Mouse (Mus musculus): ENCODE measurements at regions not wholly inside any gene's neighbourhood (a gene's known extent, or its start where the extent isn't known, plus 50 kb on each side); places are given as distances from the start of the nearest gene placed in this dataset.

GRCm38 (mm10) chr12:29222099-29222498 lies 306.1 kb upstream of the Myt1l start:
- DNase-seq: no peak

GRCm38 (mm10) chr12:29226001-29226400 lies 302.2 kb upstream of the Myt1l start:
- peak in 1 of 2 experiments; percentile 22 for DNase-seq

DNA sequence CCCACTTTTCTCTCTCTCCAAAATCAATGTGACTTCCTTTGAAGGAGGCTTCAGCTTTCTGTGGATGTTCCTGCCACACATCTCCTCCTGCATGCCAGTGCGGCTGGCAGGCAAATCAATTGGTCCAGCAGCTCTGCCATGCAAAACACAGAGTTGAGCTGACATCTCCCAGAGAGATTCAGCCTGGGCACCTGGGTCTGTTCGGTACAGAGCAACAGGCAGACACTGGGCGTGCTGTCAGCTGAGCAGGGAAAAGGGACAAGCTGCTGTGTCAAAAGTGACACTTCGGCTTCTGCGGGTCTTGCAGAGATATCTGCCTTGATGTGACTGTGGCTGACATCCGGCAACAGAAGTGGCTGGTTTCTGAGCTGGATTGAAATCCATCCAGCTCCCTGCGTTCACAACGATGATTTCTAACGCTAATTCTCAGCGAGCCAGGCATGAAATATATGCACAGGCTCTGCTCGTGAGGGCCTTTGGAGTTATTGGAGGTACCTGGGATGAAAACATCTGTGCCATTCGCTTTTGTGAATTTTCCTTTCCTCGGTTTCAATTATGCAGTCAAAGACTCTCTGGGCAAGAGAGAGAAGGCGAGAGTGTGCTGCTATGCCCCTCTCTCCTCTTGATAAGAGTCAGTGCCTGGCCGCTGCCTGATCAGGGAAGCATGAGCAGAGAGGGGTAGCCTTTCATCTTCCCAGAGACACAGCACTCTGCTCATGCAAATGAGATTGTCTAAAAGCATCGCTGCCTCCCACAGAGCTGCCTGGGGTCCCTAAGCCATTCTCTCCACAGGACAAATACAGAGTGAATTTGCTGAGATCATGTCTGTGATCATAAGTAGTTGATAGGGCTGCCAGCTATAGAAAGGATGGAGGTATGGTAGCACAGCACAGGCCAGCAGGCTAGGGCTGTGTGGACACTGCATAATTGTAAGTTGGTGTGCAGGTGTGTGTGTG lies 295.4 kb upstream of the Myt1l start:
- no peak for DNase-seq

- DNase-seq: no peak
Measured at GRCm38 (mm10) chr12:29236496-29236895, 291.7 kb upstream of the Myt1l start.

DNA sequence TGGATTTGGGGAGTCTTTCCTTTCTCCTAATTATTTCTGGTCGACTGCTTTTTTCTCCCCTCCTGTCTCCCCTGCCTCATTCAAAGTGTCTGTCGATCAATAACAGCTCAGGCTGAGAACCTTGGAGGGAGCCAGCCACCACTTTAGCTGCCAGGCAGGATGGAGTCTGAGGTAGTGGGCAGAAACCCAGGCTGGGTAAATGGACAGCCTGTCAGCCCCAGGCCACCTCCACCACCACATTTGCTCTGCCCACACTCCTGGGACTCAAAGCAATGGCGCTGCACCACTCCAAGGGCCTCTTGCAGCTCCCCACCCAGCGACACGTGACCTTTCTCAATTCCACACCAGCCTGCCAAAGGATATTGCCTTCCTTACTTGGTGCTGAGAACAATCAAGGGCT lies 290.7 kb upstream of the Myt1l start:
- DNase-seq: no peak

DNA sequence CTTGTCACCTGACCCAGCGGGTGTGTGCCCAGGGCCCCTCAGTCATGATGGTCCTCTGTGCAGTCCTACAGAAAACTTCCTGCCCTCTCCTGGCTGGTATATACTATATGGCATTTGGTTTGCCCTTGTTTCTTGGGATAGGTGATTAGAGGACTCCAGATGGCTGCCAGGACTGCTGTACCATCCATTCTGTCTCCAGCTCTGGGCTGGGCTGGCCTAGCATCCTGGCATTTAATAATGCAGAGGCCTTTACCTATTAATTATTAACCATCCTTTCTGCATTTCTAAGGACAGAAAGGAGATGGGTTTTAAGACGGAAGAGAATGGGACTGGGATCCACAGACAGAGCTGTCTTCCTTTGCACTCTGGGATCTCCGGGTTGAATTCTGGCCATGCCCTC lies 288.7 kb upstream of the Myt1l start:
- no peak for DNase-seq

DNA sequence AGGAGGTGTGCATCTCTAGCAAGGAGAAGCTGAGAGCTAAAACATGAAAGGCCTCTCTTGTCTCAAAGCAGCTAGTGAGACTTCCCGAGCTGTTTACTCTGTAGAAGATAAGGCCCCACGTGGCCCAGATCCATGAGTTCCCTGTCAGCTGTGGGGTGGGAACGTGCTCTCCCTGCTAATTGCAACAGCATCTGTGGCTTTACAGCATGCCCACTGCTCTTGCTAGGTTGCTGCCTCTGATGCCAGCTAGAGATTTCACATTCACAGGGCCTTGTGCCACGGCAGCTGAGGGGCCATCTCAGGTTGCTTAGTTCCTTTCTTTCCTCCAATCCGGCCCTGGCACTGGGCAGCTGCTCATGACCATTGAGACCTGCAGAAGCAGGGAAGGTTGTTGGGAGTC lies 288.2 kb upstream of the Myt1l start:
- peak in 1 of 2 experiments; percentile 13 for DNase-seq

DNA sequence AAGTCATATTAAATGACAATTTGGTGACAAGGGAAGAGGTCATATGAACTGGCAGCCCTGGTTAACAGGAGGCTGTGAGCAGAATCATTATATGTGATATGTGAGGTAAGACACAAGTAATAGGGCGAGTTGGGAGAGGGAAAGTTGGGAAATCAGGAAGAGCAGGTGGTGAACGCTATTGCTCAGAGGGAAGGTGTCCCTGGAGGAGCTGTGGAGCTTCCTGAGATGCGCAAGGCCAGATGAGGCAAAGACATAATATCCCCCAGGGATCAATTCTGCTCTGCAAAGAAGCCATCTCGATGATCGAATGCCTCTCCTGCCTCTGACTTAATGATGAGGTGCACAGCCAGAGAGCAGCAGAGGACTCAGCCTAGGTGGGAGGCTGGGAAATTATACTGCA lies 285.1 kb upstream of the Myt1l start:
- no peak for DNase-seq

DNA sequence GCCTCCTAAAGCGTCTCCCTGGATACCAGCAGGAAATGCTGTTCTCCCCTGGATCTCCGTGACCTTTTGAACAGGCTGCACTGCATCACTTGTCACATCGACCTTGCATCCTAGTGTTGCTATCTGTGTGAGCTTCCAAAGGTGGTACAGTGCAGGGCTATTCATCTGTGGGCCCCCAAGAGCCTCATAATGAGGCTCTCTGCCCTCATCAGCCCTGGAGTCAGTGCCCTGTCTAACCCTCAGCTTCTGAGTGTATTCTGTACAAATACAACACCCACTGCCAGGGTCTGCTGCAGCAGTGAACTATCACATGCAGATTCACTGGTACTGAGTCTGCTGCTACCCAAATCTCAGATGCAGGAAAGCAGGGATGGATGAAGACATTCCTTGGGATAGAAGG lies 282.1 kb upstream of the Myt1l start:
- DNase-seq: no peak

DNA sequence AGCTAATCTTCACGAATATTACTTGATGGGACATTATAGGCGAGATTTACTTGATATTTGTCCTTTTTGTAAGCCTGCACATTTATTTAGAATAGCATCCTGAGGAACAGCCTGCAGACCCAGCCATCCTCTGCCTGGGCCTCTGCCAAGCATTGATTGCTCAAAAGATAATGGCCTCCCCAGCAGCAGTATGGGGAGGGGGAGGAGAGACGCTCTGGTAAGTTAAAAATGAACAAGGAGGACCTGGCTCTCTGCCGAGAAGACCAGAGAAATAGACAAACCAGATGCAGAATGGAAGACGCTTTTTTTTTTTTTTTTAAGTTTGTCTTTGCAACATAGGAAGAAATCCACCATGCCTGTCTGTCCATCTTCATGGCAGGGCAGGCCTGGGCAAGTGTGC lies 280.8 kb upstream of the Myt1l start:
- DNase-seq: no peak

DNA sequence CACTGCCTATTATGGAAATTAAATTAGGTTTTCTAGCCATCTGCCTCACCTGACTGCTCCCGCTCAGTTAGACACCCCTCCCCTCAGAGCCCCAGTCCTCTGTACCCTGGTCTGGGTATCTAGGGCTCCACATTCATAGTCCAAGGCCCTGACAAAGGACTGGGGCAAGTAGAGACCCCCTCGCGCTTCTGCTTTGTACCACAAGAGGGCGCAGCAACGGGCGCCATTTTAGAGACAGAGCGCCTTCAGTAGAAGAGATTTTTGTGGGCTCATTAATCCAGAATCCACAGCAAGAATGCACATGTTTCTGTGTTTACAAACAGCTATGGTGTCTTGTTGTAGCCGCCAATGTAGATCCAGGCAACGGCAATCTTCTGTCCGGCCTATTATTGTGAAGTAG lies 279.7 kb upstream of the Myt1l start:
- DNase-seq: no peak

DNA sequence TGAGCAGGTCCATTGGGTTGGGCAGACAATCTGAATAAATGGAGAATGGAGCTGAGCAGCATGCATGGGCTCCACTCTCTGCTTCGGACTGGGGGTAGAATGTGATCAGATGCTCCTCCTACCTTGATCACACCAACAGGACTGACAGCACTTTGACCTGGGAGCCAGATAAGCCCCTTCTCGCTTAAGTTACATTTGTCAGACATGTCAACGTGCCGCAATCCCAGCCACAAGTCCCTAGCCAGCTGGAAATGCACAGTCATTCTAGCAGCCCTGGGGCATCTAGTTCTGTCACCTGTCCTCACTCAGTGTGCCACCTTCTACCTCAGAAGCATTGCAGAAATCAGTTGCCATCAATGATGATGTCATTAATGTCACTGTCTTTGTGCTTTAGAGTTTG lies 272.1 kb upstream of the Myt1l start:
- DNase-seq: no peak

DNA sequence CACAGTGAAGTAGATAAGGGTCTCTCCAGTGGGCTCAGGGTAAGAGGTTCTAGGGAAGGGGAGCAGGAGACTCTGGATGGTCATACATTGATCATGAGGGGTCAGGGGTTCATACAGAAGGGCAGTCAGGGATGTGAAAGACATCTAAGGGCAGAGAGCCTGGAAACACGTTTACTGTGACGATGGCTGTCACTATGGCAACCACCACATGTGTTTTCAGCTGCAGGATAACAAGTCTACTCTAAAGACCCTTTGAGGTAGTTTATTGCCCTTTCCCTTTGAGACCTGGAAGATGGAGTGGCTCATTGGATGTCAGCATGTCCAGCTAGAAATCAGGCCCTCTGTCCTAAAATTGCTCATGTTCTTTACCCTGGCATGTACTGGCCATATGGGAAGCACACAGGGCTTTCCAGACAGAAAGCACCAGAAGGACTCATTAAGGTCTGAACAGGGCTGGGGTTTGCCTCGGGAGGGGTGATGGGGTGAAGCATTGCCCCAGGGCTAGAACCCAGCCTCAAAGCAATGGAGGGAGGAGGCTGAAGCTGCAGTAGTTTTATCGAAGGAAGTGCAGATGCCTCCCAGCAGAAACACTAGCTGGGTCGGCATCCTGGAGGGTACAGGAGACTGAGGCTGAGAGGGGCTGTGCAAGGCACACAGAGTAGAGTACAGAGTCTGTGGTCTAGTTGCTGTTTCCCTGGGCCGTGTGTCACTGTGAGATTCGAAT lies 271.0 kb upstream of the Myt1l start:
- no peak for DNase-seq

GRCm38 (mm10) chr12:29257735-29258547 lies 270.2 kb upstream of the Myt1l start:
- DNase-seq: peak; percentile 49 to 72

DNA sequence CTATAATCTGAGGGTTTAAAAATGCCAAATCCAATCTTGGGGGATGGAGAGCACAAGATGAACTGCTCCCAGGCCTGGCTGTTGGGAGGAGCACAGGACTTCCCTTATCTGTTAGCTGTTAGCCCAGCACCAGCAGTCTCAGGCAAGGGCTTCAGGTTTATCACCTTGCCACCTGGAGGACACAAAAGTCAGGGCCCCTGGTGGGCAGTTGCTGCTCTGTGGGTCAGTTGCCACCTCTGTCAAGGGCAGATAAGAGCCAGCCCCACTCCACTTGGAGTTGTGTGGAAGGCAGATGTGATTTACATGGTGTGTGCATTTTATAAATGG lies 269.7 kb upstream of the Myt1l start:
- DNase-seq: no peak

- DNase-seq: no peak
Measured at GRCm38 (mm10) chr12:29258966-29259365, 269.2 kb upstream of the Myt1l start.

GRCm38 (mm10) chr12:29274166-29274565 lies 254.0 kb upstream of the Myt1l start:
- no peak for DNase-seq

DNA sequence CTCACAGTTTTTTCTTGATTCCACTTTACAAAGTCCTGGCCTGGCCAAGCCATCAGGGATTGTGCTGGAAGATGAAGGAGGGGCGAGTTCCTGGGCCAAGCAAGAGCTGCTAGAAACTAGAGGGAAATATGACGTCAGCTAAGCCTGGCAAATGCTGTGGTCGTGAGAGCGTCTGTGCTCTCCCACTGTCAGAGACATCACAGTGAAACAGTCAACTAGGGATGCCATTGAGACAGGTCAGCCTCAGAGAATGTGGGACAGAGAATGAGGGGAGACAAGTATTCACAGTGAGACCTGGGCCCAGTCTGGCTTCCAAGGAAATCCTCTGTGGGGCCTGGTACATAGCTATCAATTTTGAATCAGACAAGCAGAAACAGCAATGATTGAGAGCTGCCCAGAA lies 252.5 kb upstream of the Myt1l start:
- DNase-seq: no peak

DNA sequence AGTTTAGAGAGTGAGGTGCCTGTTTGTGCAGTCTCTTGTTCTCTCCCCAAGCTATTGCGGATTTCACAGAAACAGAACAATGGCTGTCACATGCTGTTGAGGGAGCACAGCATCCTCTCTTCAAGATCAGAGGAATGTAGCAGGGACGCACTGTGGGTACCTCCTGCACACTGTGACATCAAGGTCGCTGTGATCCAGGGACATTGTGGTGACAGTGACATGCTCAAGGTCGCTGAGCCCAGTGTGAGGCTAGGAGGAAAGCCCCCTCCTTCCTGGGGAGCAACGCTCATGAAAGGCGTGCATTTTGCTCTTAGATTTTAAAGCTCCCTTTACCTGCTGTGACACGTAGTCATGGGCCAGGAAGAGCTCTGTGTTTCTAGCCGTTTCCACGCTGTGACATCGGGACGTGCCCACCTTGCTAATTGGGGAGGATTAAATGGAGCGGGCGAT lies 248.5 kb upstream of the Myt1l start:
- DNase-seq: no peak

DNA sequence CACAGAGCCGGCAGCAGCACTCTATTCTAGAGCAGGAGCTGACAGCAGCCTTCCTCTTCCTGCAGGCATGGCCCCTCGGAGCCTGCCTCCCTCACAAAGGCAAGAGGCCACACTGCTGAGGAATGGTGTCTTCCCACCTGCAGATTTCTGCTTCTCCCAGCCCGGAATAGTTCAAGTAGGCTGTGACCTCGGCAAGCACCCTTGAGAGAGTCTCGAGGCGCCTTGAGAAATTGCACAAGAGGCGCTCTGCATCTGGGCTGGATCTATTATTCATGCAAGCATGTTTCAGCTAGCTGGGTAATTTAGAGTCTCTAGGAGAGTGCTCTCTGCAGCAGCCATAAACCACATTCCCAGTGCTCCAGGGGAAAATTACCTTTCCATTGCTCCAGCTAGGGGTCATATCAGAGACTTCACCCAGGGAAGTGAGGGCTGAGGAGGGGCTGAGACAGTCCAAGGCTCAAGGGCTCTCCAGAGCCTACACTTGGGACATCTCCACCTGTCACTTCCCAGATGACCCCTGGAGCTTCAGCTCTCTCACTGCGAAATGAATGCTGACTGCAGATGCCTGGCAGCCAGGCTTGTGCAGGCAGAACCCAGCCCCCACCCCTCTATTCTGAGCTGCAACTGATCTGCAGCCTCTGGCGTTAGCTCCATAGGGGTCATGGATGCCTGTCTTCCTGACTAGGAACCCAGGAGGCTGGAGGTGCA lies 247.9 kb upstream of the Myt1l start:
- peak; percentile 39 to 42 for DNase-seq

DNA sequence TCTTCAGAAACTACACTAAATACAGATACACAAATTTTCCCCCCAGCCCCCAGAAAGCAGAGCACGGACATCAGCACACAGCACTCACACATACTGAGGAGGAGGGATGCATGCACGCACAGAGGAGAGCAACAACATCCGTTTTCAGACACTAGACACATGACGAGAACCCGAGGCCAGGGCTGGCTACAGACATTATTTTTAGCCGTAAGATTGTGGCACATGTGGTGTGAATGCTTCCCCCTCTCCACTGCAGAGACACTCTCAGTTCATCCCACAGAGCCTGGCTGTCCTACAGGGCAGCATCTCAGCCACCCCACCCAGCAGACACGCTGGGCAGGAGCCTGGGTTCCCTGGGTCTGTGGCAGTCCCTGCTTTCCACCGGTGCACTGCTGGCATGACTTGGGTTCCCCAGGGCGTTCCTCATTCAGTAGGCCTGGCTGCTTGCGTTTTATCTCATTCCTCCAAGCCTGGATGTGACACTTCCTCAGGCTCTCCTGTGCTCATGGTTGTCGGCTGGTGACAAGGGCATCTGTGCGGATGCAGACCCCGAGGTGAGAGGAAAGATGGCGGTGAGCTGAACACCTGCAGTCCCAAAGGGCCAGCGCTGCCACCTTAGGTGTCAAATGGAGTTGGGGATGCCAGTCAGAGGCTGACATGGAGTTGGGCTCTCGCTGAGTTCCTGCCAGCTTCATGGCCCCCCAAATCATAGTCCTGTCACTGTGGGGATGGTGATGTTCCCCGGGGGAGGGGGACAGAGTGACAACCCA lies 247.1 kb upstream of the Myt1l start:
- DNase-seq: no peak

GRCm38 (mm10) chr12:29288801-29289200 lies 239.4 kb upstream of the Myt1l start:
- DNase-seq: no peak

All from cerebellum, postnatal 25 days (tissue).